Mouse (Mus musculus): ENCODE results near the gene Hunk.

- no peak for TF ChIP-seq CTCF (IDR thresholded peaks at IDR 0.05; ENCODE audit: control insufficient read depth, insufficient read depth, insufficient replicate concordance, low read depth, low read length)
- TF ChIP-seq POLR2A (IDR thresholded peaks at IDR 0.05; ENCODE audit: control insufficient read depth, low read depth, low read length): no peak
Measured at GRCm38 (mm10) chr16:90353156-90353555, 32.7 kb upstream of the Hunk start.
